Mouse (Mus musculus) lung, embryonic 16.5 days (tissue): ENCODE data around the gene Tmprss12. TPM values are rescaled to one million over a fixed set of nuclear protein-coding genes. Genes with fewer than 3 reads are reported as not detected.
A peak's percentile ranks its signal among the peaks of the same experiment; 100 is the strongest.
"Not testable (repeated sequence)": the region's sequence is repeated elsewhere in the genome, so short reads cannot be mapped to it uniquely, and the experiment has no call there.

Experiments used
- ATAC-seq: fragments of 200-750 bp; cut with Nextera tagmentation; 2 replicates; pipeline ENCODE4 v1.8.0; 2017; ENCODE audit warnings: low read depth, mild to moderate bottlenecking, moderate library complexity
- H3K27ac ChIP-seq: fragments of 300-500 bp; sonication (generic); 2 replicates; pipeline ENCODE4 v1.5.1; 2014; ENCODE audit warnings: mild to moderate bottlenecking, control low read depth, low read length
- H3K27me3 ChIP-seq: fragments of 300-500 bp; sonication (generic); 2 replicates; pipeline ENCODE4 v1.6.1; 2014; ENCODE audit warnings: low read depth, low read length, mixed read lengths; ENCODE audit not compliant: control insufficient read depth, insufficient read depth
- H3K36me3 ChIP-seq: fragments of 300-500 bp; sonication (generic); 2 replicates; pipeline ENCODE4 v1.6.1; 2014; ENCODE audit warnings: low read length; ENCODE audit not compliant: control insufficient read depth, insufficient read depth
- H3K4me1 ChIP-seq: fragments of 300-500 bp; sonication (generic); replicated peaks from 2 replicates; pipeline ENCODE4 v1.6.1; 2014; ENCODE audit warnings: low read length, mixed read lengths; ENCODE audit not compliant: control insufficient read depth, insufficient read depth
- H3K4me2 ChIP-seq: fragments of 300-500 bp; sonication (generic); 2 replicates; pipeline ENCODE4 v1.6.1; 2014; ENCODE audit warnings: low read depth, low read length, control low read depth
- H3K4me3 ChIP-seq: fragments of 300-500 bp; sonication (generic); 2 replicates; pipeline ENCODE4 v1.5.1; 2014; ENCODE audit warnings: mild to moderate bottlenecking, low read length, control low read depth
- H3K9ac ChIP-seq: fragments of 300-500 bp; sonication (generic); 2 replicates; pipeline ENCODE4 v1.6.1; 2014; ENCODE audit warnings: low read length, control low read depth
- H3K9me3 ChIP-seq: fragments of 300-500 bp; sonication (generic); 2 replicates; pipeline ENCODE4 v1.6.1; 2016; ENCODE audit warnings: low read length; ENCODE audit not compliant: control insufficient read depth
- WGBS: fragments of 180-500 bp; shearing (Covaris S2); extraction: QIAGEN DNeasy Blood & Tissue Kit; methylation state at CpG from one replicate; pipeline ENCODE4 v1.1.7; 2014; 5-methylcytosine and 5-hydroxymethylcytosine counted together
- polyA plus RNA-seq: library from polyadenylated mRNA; unstranded; fragments of >200 nt; fragmentation: Nextera tagmentation; extraction: Ambion mirVana; gene quantifications from 2 replicates; pipeline ENCODE4 v1.2.1, GENCODE M21; 2015

Tmprss12 gene
- polyA plus RNA-seq, 1 experiment from 2014 or later: not detected

DNA sequence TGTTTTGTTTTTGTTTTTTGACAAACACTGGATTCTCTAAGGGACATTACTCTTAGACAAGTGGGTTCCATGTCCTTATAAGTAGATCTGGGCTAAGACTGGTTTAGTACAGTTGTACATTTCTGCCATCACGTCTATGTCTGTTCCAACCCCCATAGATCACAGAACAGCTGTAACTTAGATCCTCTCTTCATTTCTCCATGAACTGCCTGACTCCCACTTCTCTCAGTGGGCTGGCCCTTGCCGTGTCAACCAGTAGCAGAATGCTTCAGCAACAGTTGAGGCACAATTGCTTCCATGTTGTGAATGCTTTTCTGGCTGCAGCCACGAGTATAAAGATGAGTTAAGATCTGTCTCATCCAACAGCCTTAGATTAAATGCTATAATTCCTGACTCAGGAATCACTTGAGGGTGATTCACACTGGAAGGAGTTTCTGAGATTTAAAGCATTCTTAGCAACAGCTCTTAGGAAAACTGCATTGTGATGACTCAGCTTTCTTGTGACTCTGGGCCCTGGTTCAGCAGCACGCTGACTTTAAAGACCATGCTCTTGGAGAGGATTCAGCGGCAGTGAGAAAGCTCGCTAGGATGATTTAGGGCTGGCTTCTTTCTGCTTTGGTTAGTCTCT lies 29.4 kb upstream of the Tmprss12 start:
- Histone ChIP-seq H3K27me3 (no peaks in the 10 kb centered on the region), H3K9me3 (no peaks in the 10 kb centered on the region), H3K9ac (no peak overlapping the region), H3K36me3 (peaks cover 64% of the 10 kb centered on the region), H3K4me1 (no peaks in the 10 kb centered on the region), H3K27ac (no peak overlapping the region), H3K4me3 (no peak overlapping the region), H3K4me2 (no peak overlapping the region)
- ATAC-seq: 0 out of 2 replicates have a peak, but pooled peaks have one; percentile 20
- 80% methylated on average over 6 of the region's 6 CpGs for WGBS

DNA sequence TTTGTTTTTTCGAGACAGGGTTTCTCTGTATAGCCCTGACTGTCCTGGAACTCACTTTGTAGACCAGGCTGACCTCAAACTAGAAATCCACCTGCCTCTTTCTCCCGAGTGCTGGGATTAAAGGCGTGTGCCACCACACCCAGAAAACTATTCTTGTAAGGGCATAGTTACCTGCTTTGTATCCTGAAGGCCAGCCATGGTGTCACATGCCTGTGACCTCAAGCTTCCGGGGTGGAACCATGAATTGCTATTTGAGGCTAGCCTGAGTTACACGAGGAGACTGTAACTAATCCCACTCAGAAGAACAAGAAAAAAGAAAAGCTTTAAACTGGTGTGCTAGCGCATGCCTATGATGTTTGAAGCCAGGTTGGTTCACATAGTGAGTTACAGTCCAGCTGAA lies 24.3 kb upstream of the Tmprss12 start:
- ATAC-seq: no peak
- no peak overlapping the region for H3K4me3 ChIP-seq
- H3K36me3 ChIP-seq: peaks cover 59% of the 10 kb centered on the region
- H3K4me1 ChIP-seq: no peaks in the 10 kb centered on the region
- no peaks in the 10 kb centered on the region for H3K27me3 ChIP-seq
- H3K4me2 ChIP-seq: no peak overlapping the region
- no peak overlapping the region for H3K9ac ChIP-seq
- WGBS: 86% methylated on average over 6 of the region's 6 CpGs
- H3K27ac ChIP-seq: no peak overlapping the region
- H3K9me3 ChIP-seq: no peaks in the 10 kb centered on the region

DNA sequence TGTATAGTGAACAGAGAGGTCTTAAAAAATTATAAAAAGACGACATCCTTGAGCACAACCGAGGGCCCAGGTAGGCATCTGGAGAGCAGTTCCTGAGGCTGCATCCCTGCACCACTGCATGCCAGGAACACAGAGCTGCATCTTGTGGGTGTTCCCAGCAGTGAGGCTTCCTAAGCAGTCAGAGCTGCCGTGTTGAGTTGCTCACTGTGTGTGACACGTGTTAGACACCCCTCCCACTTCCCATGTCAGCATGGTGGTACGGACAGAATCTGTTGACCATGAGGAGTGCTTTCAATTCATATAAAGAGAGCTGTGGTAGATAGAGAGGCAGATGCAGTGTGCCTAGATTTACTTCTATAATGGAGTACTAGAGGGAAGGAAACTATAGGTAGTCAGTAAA lies 23.3 kb upstream of the Tmprss12 start:
- no peak overlapping the region for H3K4me3 ChIP-seq
- peaks cover 55% of the 10 kb centered on the region for H3K36me3 ChIP-seq
- WGBS: 80% methylated on average over 5 of the region's 5 CpGs
- no peaks in the 10 kb centered on the region for H3K9me3 ChIP-seq
- H3K9ac ChIP-seq: no peak overlapping the region
- no peaks in the 10 kb centered on the region for H3K27me3 ChIP-seq
- no peak overlapping the region for H3K27ac ChIP-seq
- H3K4me1 ChIP-seq: no peaks in the 10 kb centered on the region
- no peak overlapping the region for H3K4me2 ChIP-seq
- no peak for ATAC-seq

DNA sequence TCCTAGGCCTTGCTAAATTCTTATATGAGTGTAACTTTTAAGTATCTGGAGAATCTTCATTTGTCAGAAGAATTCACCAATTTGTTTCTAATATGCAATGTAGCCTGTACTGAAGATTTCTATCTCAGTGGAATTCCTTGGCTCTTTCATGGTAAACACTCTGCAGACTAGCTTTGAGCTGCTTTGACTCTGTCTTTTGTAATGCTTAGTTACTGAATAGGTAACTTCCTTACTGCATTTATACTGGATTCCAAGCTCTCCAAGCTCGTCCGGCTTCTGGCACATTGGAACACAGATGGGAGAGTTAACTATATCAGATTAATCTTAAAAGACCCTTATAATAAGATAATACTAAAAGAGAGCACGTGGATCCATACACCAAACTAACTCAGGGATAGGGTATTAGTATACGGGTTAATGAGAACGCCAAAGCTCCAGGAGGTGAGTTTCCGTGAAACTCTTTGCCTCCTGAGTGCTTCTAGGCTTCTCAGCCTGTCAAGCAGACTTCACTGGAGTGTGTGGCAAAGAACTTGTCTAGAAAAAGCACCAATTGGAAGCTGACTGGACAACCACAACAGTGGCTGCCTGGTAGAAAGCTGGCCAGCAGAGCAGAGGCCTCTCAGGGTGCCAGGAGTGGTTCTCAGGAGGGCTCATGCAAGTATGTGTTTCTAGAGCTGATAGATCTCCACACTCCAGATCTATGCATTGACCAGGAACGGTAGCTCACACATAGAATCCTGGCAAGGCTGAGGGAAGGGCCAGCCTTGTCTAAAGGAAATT lies 21.8 kb upstream of the Tmprss12 start:
- no peaks in the 10 kb centered on the region for H3K4me1 ChIP-seq
- H3K4me3 ChIP-seq: no peak overlapping the region
- no peak overlapping the region for H3K4me2 ChIP-seq
- no peak for ATAC-seq
- H3K27ac ChIP-seq: no peak overlapping the region
- H3K27me3 ChIP-seq: no peaks in the 10 kb centered on the region
- H3K9me3 ChIP-seq: no peaks in the 10 kb centered on the region
- peaks cover 47% of the 10 kb centered on the region for H3K36me3 ChIP-seq
- WGBS: 91% methylated on average over 7 of the region's 7 CpGs
- H3K9ac ChIP-seq: no peak overlapping the region

DNA sequence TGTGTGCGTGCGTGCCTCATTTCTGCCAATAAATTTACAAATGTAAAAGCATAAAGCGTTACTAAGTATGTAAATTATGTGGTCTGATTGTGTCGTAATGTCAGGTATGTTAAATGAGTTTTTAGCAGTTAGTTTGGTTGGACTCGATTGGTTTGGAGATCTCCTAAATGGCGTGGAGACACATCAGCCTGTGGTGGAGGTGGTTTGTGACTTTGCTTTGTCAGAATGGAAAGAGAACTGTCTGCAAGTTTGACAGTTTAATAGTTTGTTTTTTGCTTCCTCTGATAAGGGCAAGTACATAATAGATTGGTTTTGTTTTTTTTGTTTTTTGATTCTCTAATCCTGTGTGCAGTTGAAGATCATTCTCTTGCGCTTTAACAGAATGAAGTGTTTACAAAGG lies 20.3 kb upstream of the Tmprss12 start:
- peaks cover 32% of the 10 kb centered on the region for H3K36me3 ChIP-seq
- not testable (repeated sequence) for ATAC-seq, H3K4me2 ChIP-seq, H3K9me3 ChIP-seq, H3K9ac ChIP-seq, H3K27me3 ChIP-seq, H3K27ac ChIP-seq, H3K4me3 ChIP-seq, H3K4me1 ChIP-seq
- 80% methylated on average over 7 of the region's 7 CpGs for WGBS

DNA sequence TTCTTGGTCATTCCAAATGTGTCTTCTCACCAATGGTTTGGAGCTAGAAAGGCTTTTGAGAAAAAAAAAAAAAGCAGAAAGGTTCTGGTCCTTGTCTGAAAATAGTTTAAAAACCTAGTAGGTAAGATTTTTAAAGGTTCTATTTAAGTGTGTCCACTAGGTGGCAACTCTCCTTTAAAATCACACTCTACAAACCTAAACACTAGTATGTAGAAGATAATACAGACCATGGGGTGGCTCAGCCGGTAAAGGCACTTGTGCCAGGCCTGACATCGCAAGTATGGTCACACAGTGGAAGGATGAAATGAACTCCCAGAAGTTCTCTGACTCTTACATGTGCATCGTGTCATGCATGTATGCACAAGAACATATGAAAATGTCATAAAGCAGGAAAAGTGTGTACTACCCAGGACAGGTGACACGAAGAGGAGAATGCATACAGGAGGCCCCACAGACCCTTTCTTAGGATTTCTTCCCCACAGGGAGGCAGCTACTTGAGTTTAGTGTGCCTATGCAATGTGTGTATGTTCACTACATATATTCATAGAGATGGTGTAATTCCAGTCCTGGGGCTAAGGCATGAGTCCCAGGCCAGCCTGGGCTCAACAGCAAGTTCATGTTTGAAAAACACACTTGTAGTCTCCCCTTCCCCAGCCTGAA lies 17.3 kb upstream of the Tmprss12 start:
- WGBS: 28% methylated on average over 4 of the region's 4 CpGs
- Histone ChIP-seq H3K9me3 (no peaks in the 10 kb centered on the region), H3K27ac (no peak overlapping the region), H3K27me3 (no peaks in the 10 kb centered on the region), H3K9ac (no peak overlapping the region), H3K36me3 (peaks cover 13% of the 10 kb centered on the region), H3K4me2 (no peak overlapping the region), H3K4me3 (no peak overlapping the region), H3K4me1 (no peaks in the 10 kb centered on the region)
- no peak for ATAC-seq

DNA sequence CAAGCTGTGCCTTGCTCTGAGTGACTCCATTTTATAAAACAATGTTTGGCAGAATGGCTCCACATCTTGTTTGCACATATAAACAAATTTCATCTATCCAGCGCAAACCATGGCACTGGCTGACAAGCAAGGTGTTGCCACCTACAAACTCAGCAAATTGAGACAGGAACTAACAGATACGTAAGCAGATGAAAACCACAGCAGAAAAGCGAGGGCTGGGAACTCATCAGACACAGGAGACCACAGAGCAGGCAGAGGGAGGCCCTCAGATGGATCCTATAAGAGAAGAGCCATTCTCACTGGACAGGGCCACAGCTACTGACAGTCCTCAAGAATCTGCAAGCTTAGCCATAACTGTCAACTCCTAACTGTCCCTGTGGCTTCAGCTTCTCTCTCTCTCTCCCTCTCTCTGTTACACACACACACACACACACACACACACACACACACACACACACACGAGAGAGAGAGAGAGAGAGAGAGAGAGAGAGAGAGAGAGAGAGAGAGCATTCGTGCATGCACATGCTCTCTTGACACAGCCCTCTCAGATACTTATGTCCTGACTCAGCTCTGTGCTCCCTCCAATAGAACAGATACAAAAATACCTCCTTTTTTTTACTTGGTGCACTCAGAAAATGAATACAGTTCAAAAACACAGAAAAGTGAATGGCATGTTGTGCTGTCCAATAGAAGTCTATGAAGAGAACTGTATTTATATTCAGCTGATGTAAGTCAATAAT lies 14.9 kb upstream of the Tmprss12 start:
- no peak for ATAC-seq
- 80% methylated on average over 4 of the region's 5 CpGs for WGBS
- H3K9ac ChIP-seq: no peak overlapping the region

DNA sequence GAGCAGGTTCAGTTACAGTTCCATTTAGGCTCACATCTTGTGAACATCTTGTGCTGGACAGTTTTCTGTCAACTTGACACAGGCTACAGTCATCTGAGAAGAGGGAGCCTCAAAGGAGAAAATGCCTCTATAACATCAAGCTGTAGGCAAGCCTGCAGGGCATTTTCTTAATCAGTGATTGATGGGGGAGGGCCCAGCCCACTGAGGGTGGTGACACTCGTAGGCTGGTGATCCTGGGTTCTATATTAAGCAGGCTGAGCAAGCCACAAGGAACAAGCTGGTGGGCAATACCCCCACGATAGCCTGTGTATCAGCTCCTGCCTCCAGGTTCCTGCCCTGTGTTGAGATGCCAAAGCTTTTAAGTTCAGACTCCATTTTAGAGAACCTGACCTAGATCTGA lies 11.7 kb upstream of the Tmprss12 start:
- no peak overlapping the region for H3K4me2 ChIP-seq
- ATAC-seq: no peak
- no peak overlapping the region for H3K9ac ChIP-seq
- H3K27ac ChIP-seq: no peak overlapping the region
- no peaks in the 10 kb centered on the region for H3K4me1 ChIP-seq
- no peaks in the 10 kb centered on the region for H3K36me3 ChIP-seq
- no peak overlapping the region for H3K4me3 ChIP-seq
- 63% methylated on average over 2 of the region's 2 CpGs for WGBS
- H3K27me3 ChIP-seq: no peaks in the 10 kb centered on the region
- no peaks in the 10 kb centered on the region for H3K9me3 ChIP-seq

More for the DNA sequence above, 14.9 kb upstream of the Tmprss12 start:
- Histone ChIP-seq H3K27me3 (no peaks in the 10 kb centered on the region), H3K4me3 (no peak overlapping the region), H3K9me3 (no peaks in the 10 kb centered on the region), H3K4me1 (no peaks in the 10 kb centered on the region), H3K27ac (no peak overlapping the region), H3K36me3 (peaks cover 9% of the 10 kb centered on the region; the same call in 1 of the 2 replicates), H3K4me2 (no peak overlapping the region)

DNA sequence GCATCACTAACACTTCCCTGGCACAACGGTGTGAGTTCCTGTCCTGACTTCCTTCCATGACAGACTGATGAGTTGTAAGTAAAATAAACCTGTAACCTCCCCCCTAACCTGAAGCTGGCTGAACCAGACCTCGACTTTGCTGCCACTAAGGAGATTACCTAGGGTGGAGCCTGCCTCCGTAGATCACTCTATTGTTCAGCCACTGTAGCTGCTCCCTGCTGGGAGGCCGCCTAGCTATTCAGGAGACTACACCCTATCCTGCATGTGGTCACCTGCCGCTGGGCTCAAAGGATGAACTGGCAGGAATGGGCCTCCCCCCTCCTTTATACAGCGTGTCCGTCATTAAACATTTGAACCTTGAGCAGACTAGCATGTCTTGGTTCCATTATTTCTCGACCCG lies 10.9 kb upstream of the Tmprss12 start:
- 22% methylated on average over 9 of the region's 9 CpGs for WGBS
- no peak overlapping the region for H3K27ac ChIP-seq
- no peaks in the 10 kb centered on the region for H3K9me3 ChIP-seq
- H3K4me3 ChIP-seq: no peak overlapping the region
- no peaks in the 10 kb centered on the region for H3K27me3 ChIP-seq
- H3K9ac ChIP-seq: no peak overlapping the region
- H3K4me1 ChIP-seq: no peaks in the 10 kb centered on the region
- H3K4me2 ChIP-seq: no peak overlapping the region
- H3K36me3 ChIP-seq: no peaks in the 10 kb centered on the region
- ATAC-seq: no peak
